Mouse (Mus musculus) adrenal gland, postnatal 4 days (tissue): ENCODE measurements around the gene Psg18. TPM values are rescaled to one million over a fixed set of nuclear protein-coding genes. Genes with fewer than 3 reads are reported as not detected.
"Not testable (repeated sequence)": the region's sequence is repeated elsewhere in the genome, so short reads cannot be mapped to it uniquely, and the experiment has no call there.

Experiments used
- DNase-seq, 2 experiments: peaks; one replicate each; pipeline ENCODE4 v3.0.0; 2021 to 2022; ENCODE audit warnings: low spot score in 2 of 2, mixed read lengths in 2 of 2
- long read RNA-seq, 2 experiments: library from polyadenylated mRNA; stranded (forward); transcript quantifications; one replicate each; pipeline ENCODE4 v2.0.0; 2021
- total RNA-seq, 2 experiments: library from RNA; stranded (reverse); gene quantifications; 2 replicates each; pipeline ENCODE4 v1.2.3; 2021

The Psg18 gene
- not detected for total RNA-seq
- long read RNA-seq, experiment 1, result 0 reads
- long read RNA-seq, experiment 2, result 0 reads

- not testable (repeated sequence) for DNase-seq
Measured at GRCm38 (mm10) chr7:18354909-18355308, at the start of gene Psg18. TSS of gene Psg18 (minus strand) at chr7:18355009.

GRCm38 (mm10) chr7:18403407-18403806 lies 48.6 kb upstream of the Psg18 start:
- no peak for DNase-seq

- DNase-seq, result no peak
Measured at GRCm38 (mm10) chr7:18402527-18403237, 47.9 kb upstream of the Psg18 start.

GRCm38 (mm10) chr7:18391483-18391882 lies 36.7 kb upstream of the Psg18 start:
- not testable (repeated sequence) for DNase-seq

- DNase-seq, result no peak
Measured at GRCm38 (mm10) chr7:18378295-18378694, 23.5 kb upstream of the Psg18 start.

GRCm38 (mm10) chr7:18335411-18335810 lies 19.4 kb downstream of the Psg18 start:
- DNase-seq, result not testable (repeated sequence)

Other genes starting within 250 kb of the Psg18 start
- not detected for gene Igfl3, start 178.5 kb downstream of the Psg18 start, total RNA-seq
- gene Mill1, start 109.7 kb downstream of the Psg18 start, total RNA-seq, result not detected
- gene Psg28, start 77.0 kb upstream of the Psg18 start, total RNA-seq, result not detected
- not detected for gene Psg26, start 129.2 kb upstream of the Psg18 start, total RNA-seq
- not detected for gene Psg25, start 177.3 kb upstream of the Psg18 start, total RNA-seq
- gene Psg27, start 212.3 kb upstream of the Psg18 start, total RNA-seq, result not detected